Mouse (Mus musculus) hindbrain, embryonic 12.5 days (tissue): ENCODE data around the gene Naaladl2. TPM values are rescaled to one million over a fixed set of nuclear protein-coding genes. Genes with fewer than 3 reads are reported as not detected.

Experiments
- ATAC-seq: fragments of 200-750 bp; cut with Nextera tagmentation; 2 replicates; pipeline ENCODE4 v1.8.0; 2017; ENCODE audit warnings: moderate TSS enrichment; ENCODE audit not compliant: low FRiP score
- H3K27ac ChIP-seq: fragments of 300-500 bp; sonication (generic); 2 replicates; pipeline ENCODE4 v1.5.1; 2016; ENCODE audit warnings: mild to moderate bottlenecking
- H3K27me3 ChIP-seq: fragments of 300-500 bp; sonication (generic); 2 replicates; pipeline ENCODE4 v1.6.1; 2016; ENCODE audit warnings: mild to moderate bottlenecking
- H3K36me3 ChIP-seq: fragments of 300-500 bp; sonication (generic); 2 replicates; pipeline ENCODE4 v1.6.1; 2016; ENCODE audit warnings: mild to moderate bottlenecking
- H3K4me1 ChIP-seq: fragments of 300-500 bp; sonication (generic); 2 replicates; pipeline ENCODE4 v1.6.1; 2016
- H3K4me2 ChIP-seq: fragments of 300-500 bp; sonication (generic); replicated peaks from 2 replicates; pipeline ENCODE4 v1.6.1; 2016; ENCODE audit warnings: mild to moderate bottlenecking
- H3K4me3 ChIP-seq: fragments of 300-500 bp; sonication (generic); 2 replicates; pipeline ENCODE4 v1.5.1; 2016; ENCODE audit warnings: mild to moderate bottlenecking
- H3K9ac ChIP-seq: fragments of 300-500 bp; sonication (generic); 2 replicates; pipeline ENCODE4 v1.6.1; 2016; ENCODE audit warnings: mild to moderate bottlenecking, moderate library complexity
- H3K9me3 ChIP-seq: fragments of 300-500 bp; sonication (generic); replicated peaks from 2 replicates; pipeline ENCODE4 v1.6.1; 2016; ENCODE audit warnings: mild to moderate bottlenecking
- WGBS: fragments of 180-500 bp; shearing (Covaris S2); methylation state at CpG from one replicate; pipeline ENCODE4 v1.1.7; 2016; 5-methylcytosine and 5-hydroxymethylcytosine counted together
- polyA plus RNA-seq: library from polyadenylated mRNA; unstranded; fragments of >200 nt; fragmentation: Nextera tagmentation; extraction: Ambion mirVana; gene quantifications from 2 replicates; pipeline ENCODE4 v1.2.1, GENCODE M21; 2016

The Naaladl2 gene
- polyA plus RNA-seq, 1 experiment from 2014 or later: 0.63 TPM

DNA sequence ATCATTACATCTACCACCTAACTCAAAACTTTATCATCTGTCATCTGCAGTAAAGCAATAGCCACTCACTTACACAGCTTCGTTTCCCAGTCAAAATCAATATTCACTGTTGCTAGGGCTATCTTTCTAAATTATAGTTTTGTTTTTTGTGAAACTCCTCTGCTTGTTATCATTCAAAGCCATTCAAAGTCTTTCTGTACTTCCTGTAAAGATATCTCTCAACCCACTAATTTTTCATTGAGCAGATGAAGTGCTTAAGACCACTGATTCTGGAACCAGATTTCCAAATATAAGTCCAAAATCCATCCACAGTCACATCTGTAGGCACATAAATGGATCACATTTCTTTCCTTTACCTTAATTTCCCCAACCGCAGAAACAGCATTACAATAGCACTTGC lies 1020.0 kb downstream of the Naaladl2 start:
- WGBS: 80% methylated on average over 2 of the region's 2 CpGs
- Histone ChIP-seq H3K4me2 (no peak overlapping the region), H3K9ac (no peak overlapping the region), H3K36me3 (no peaks in the 10 kb centered on the region), H3K27me3 (no peaks in the 10 kb centered on the region), H3K27ac (no peak overlapping the region), H3K4me1 (no peaks in the 10 kb centered on the region), H3K4me3 (no peak overlapping the region), H3K9me3 (no peaks in the 10 kb centered on the region)
- ATAC-seq: no peak

DNA sequence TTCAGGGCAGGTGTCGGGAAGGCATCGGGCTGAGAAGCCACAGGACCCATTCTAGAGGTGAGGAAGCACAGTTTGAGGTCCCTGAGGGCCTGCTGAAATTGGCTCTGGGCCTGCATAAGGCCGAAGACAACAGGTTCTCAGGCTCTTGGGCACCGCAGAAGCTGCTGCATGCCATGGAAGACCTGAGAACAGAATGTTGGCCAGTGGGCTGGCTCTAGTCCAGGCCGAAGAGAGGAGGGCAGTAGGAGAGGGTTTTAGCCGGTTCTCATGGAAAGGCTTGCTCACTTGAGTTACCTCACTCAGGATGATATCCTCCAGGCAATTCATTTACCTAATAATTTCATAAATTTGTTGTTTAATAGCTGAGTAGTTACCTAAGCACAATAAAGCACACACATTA lies 1025.9 kb downstream of the Naaladl2 start:
- WGBS: 85% methylated on average over 6 of the region's 6 CpGs
- no peaks in the 10 kb centered on the region for H3K4me1 ChIP-seq
- no peak overlapping the region for H3K27ac ChIP-seq
- no peak overlapping the region for H3K4me2 ChIP-seq
- H3K9ac ChIP-seq: no peak overlapping the region
- no peak for ATAC-seq
- no peaks in the 10 kb centered on the region for H3K36me3 ChIP-seq
- H3K27me3 ChIP-seq: no peaks in the 10 kb centered on the region
- H3K9me3 ChIP-seq: no peaks in the 10 kb centered on the region
- H3K4me3 ChIP-seq: no peak overlapping the region

DNA sequence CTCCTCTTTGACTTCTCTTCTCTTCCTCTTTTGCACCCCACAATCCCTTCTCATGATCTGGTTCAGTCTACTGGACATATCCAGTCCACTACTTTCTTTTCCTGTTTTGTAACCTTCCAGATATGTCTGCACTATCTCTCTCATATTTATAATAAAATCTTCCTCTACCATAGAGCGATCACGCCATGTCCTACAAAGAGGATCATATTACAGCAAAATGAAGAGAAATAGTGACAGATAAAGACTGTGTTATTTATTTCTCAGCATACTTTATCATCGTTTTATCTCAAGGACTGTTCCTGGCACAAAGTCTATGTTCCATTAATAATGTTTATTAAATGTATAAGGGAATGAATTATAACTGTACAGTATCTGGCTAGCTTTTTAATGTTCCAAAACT lies 1029.2 kb downstream of the Naaladl2 start:
- Histone ChIP-seq H3K4me3 (no peak overlapping the region), H3K4me2 (no peak overlapping the region), H3K27ac (no peak overlapping the region), H3K4me1 (no peaks in the 10 kb centered on the region), H3K9me3 (no peaks in the 10 kb centered on the region), H3K36me3 (no peaks in the 10 kb centered on the region), H3K9ac (no peak overlapping the region), H3K27me3 (no peaks in the 10 kb centered on the region)
- 82% methylated on average over 3 of the region's 3 CpGs for WGBS
- ATAC-seq: no peak

- no peak for ATAC-seq
- Histone ChIP-seq H3K4me2 (no peak overlapping the region), H3K9me3 (no peaks in the 10 kb centered on the region), H3K36me3 (no peaks in the 10 kb centered on the region), H3K4me1 (no peaks in the 10 kb centered on the region), H3K4me3 (no peak overlapping the region), H3K9ac (no peak overlapping the region), H3K27ac (no peak overlapping the region), H3K27me3 (no peaks in the 10 kb centered on the region)
- 80% methylated on average over 2 of the region's 2 CpGs for WGBS
These were observed 1030.7 kb downstream of the Naaladl2 start for GRCm38 (mm10) chr3:24113360-24113759.

DNA sequence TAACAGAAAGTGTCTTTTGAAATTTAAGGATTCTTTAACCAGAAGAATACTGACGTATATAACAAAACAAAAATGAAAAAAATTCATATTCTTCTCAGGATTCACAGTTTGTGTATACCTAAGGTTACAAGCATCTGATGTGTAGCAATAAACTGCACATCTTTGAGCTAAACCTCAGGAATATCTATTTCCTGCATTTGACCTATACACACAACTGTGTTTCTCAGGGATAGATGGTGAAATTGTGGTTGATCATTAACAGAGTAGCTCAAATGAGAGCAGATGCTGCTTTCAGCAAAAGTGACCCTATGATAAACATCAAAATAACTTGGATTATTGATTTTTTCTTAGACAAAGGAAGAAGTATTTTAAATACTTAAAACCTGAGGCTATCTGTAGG lies 1037.7 kb downstream of the Naaladl2 start:
- no peaks in the 10 kb centered on the region for H3K36me3 ChIP-seq
- no peak overlapping the region for H3K27ac ChIP-seq
- no peak for ATAC-seq
- H3K27me3 ChIP-seq: no peaks in the 10 kb centered on the region
- H3K9ac ChIP-seq: no peak overlapping the region
- 95% methylated on average over 1 of the region's 1 CpGs for WGBS
- H3K9me3 ChIP-seq: no peaks in the 10 kb centered on the region
- no peaks in the 10 kb centered on the region for H3K4me1 ChIP-seq
- no peak overlapping the region for H3K4me2 ChIP-seq
- H3K4me3 ChIP-seq: no peak overlapping the region

GRCm38 (mm10) chr3:24079761-24080160 lies 1064.3 kb downstream of the Naaladl2 start:
- ATAC-seq: no peak
- Histone ChIP-seq H3K36me3 (no peaks in the 10 kb centered on the region), H3K27me3 (no peaks in the 10 kb centered on the region), H3K4me1 (no peaks in the 10 kb centered on the region), H3K9me3 (no peaks in the 10 kb centered on the region), H3K27ac (no peak overlapping the region), H3K4me2 (no peak overlapping the region), H3K9ac (no peak overlapping the region), H3K4me3 (no peak overlapping the region)
- WGBS: 55% methylated on average over 4 of the region's 4 CpGs

GRCm38 (mm10) chr3:24071169-24071797 lies 1072.8 kb downstream of the Naaladl2 start:
- Histone ChIP-seq H3K27ac (no peak overlapping the region), H3K4me3 (no peak overlapping the region), H3K4me2 (no peak overlapping the region), H3K27me3 (no peaks in the 10 kb centered on the region), H3K9ac (no peak overlapping the region), H3K4me1 (peaks cover 4% of the 10 kb centered on the region; the same call in 1 of the 2 replicates), H3K36me3 (no peaks in the 10 kb centered on the region), H3K9me3 (no peaks in the 10 kb centered on the region)
- ATAC-seq: no peak
- WGBS: 71% methylated on average over 3 of the region's 3 CpGs

DNA sequence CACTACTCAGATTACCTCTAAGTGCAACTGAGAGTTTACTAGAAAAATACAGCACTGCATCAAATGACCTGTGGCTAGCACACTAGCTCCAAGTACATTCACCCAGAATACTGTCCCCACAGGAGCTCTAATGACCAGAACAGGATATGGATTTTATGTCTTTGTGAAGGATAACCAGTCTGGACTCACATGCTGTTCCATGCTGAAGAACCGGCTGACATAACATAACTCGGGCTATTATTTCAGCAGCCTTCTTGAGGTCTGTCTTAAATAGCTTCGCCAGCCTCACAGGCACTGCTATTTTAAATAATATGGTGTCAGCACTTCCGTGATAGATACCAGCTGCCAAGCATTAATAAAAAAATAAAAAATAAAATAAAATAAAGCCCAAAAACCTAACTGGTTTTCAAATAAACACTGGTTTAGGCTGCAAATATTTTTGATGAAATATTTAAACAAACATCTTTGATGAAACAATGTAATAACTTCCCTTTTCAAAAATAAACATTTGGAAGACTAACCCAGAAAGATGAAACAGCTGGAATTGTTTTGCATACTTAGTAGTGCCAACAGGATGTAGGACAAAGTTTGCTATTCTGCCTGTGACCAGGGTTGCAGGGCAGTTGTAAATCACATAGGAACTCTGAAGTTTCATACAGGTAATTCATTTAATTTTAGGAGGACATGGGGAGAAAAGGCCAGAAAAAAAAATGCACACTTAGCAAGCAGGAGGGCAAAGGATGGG lies 1073.5 kb downstream of the Naaladl2 start:
- no peaks in the 10 kb centered on the region for H3K9me3 ChIP-seq
- no peaks in the 10 kb centered on the region for H3K27me3 ChIP-seq
- H3K4me3 ChIP-seq: no peak overlapping the region
- 66% methylated on average over 4 of the region's 4 CpGs for WGBS
- no peak overlapping the region for H3K4me2 ChIP-seq
- no peak overlapping the region for H3K27ac ChIP-seq
- ATAC-seq: no peak
- H3K36me3 ChIP-seq: no peaks in the 10 kb centered on the region
- peaks cover 4% of the 10 kb centered on the region; the same call in 1 of the 2 replicates for H3K4me1 ChIP-seq
- no peak overlapping the region for H3K9ac ChIP-seq

DNA sequence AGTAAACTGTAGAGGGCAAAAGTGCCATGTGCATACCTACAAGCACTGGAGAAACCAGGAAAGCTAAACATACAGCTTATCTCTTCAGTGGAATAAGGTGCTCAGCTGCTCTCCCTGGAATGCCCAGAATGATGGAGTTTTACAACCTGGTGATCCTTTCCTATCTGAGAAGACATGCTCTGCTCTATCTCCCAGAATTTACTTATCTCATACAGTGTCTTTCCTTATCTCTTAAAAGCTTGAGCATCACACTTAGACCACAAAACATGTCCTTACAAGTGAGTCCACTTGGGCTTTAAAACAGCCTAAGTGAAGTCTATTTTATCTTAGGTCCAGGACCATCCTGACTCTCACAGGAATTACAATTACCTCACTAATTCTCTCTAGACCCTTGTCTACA lies 1095.8 kb downstream of the Naaladl2 start:
- Histone ChIP-seq H3K27ac (no peak overlapping the region), H3K9me3 (no peaks in the 10 kb centered on the region), H3K9ac (no peak overlapping the region), H3K4me3 (no peak overlapping the region), H3K36me3 (no peaks in the 10 kb centered on the region), H3K4me2 (no peak overlapping the region), H3K27me3 (no peaks in the 10 kb centered on the region), H3K4me1 (no peaks in the 10 kb centered on the region)
- ATAC-seq: no peak

DNA sequence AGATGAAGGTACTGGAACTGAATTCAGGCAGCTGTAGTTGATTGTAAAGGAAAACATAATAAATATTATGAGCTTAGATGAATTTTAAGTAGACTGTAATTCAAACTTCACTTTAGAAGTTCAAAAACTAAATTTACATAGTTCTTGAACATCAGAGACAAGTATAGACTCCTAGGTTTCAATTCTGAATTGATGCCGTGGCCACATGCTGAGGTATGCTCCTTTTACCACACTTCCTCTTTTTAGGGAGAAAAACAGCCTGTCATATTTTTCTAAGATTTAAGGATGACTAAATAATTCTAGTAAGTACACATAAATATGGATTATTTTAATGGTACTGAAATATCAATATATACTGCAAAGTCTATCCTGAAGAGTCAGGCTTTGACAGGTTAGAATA lies 1142.3 kb downstream of the Naaladl2 start:
- Histone ChIP-seq H3K9me3 (no peaks in the 10 kb centered on the region), H3K36me3 (no peaks in the 10 kb centered on the region), H3K27me3 (no peaks in the 10 kb centered on the region), H3K9ac (no peak overlapping the region), H3K4me2 (no peak overlapping the region), H3K27ac (no peak overlapping the region), H3K4me1 (no peaks in the 10 kb centered on the region), H3K4me3 (no peak overlapping the region)
- no peak for ATAC-seq
- WGBS: 93% methylated on average over 1 of the region's 1 CpGs

DNA sequence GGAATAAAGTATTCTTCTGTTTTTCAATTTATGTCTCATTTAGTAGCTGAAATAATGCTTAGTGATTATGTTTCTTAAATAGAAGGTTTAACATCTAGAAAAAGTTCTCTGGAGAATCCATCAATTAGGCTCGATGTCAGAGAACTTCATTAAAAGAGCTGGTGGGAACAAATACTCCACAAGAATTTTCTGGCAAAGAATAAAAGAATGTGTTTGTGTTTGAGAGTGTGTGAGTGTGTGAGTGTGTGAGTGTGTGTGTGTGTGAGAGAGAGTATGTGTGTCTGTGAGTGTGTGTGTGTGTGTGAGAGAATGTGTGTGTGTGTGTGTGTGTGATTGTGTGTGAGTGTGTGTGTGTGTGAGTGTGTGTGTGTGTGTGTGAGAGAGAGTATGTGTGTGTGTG lies 1170.3 kb downstream of the Naaladl2 start:
- 92% methylated on average over 1 of the region's 1 CpGs for WGBS
- no peaks in the 10 kb centered on the region for H3K27me3 ChIP-seq
- no peak overlapping the region for H3K4me2 ChIP-seq
- no peak for ATAC-seq
- no peaks in the 10 kb centered on the region for H3K36me3 ChIP-seq
- H3K4me3 ChIP-seq: no peak overlapping the region
- no peak overlapping the region for H3K27ac ChIP-seq
- H3K4me1 ChIP-seq: no peaks in the 10 kb centered on the region
- no peaks in the 10 kb centered on the region for H3K9me3 ChIP-seq
- H3K9ac ChIP-seq: no peak overlapping the region

GRCm38 (mm10) chr3:23972747-23973667 lies 1171.1 kb downstream of the Naaladl2 start:
- Histone ChIP-seq H3K27ac (no peak overlapping the region), H3K4me1 (no peaks in the 10 kb centered on the region), H3K9me3 (no peaks in the 10 kb centered on the region), H3K9ac (no peak overlapping the region), H3K27me3 (no peaks in the 10 kb centered on the region), H3K4me2 (no peak overlapping the region), H3K36me3 (no peaks in the 10 kb centered on the region), H3K4me3 (no peak overlapping the region)
- ATAC-seq: no peak
- 85% methylated on average over 4 of the region's 4 CpGs for WGBS
